Mouse (Mus musculus) spleen, adult 2 months (tissue): ENCODE measurements around the gene Aes.

Experiments used
- CTCF ChIP-seq: fragments of 200-500 bp; IDR thresholded peaks from 2 replicates; pipeline ENCODE4 v1.5.1; 2011; ENCODE audit warnings: mild to moderate bottlenecking, inconsistent platforms; ENCODE audit not compliant: insufficient read depth, insufficient read length, insufficient replicate concordance; ENCODE audit errors: extremely low read depth
- POLR2A ChIP-seq: fragments of 200-500 bp; IDR thresholded peaks from 2 replicates; pipeline ENCODE4 v1.6.1; 2011; ENCODE audit warnings: low read depth, low read length, inconsistent platforms

DNA sequence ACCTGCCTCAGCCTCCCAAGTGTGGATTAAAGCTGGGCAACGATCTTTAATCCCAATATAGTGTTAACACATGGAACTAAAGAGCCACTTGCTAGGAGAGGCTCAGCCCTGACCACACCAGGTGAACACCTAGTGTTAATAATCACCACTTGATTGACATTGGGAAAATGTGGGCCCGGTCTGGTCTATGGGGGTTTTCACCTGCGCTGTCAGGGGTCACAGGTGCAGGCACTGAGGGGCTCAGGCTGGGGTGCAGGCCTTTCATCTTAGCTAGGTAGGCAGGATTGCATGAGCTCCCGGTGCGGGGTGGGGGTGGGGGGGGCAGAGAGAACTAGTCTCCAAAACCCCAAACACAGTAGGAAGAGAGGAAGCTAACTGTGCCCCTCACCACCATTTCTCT, 40.3 kb downstream of the Aes start:
- TF ChIP-seq POLR2A, result no peak
- no peak for TF ChIP-seq CTCF
